Mouse (Mus musculus) myocyte (in vitro differentiated cells): ENCODE measurements at regions not wholly inside any gene's neighbourhood (a gene's known extent, or its start where the extent isn't known, plus 50 kb on each side); places are given as distances from the start of the nearest gene placed in this dataset.

Experiments
- CEBPB ChIP-seq: IDR thresholded peaks from 2 replicates; pipeline ENCODE4 v1.6.1; 2011; ENCODE audit warnings: mild to moderate bottlenecking, moderate library complexity; ENCODE audit not compliant: poor library complexity, insufficient read depth, severe bottlenecking
- E2F4 ChIP-seq: IDR thresholded peaks from one replicate; pipeline ENCODE4 v1.6.1; 2011; ENCODE audit warnings: mild to moderate bottlenecking, control low read depth, moderate library complexity; ENCODE audit not compliant: insufficient read depth
- MAX ChIP-seq: IDR thresholded peaks from one replicate; pipeline ENCODE4 v1.6.1; 2011; ENCODE audit warnings: low read depth, mild to moderate bottlenecking, control low read depth
- MYOG ChIP-seq, 3 experiments: IDR thresholded peaks; one replicate each; pipeline ENCODE4 v1.6.1; 2011; ENCODE audit warnings: control low read depth in 2 of 3, low read depth in 2 of 3, mild to moderate bottlenecking in 2 of 3; ENCODE audit not compliant: insufficient read length in 2 of 3, control insufficient read depth in 1 of 3, insufficient read depth in 1 of 3
- POLR2A ChIP-seq: IDR thresholded peaks from one replicate; pipeline ENCODE4 v1.6.1; 2011; ENCODE audit warnings: low read depth, mild to moderate bottlenecking, control low read depth, moderate library complexity; ENCODE audit not compliant: insufficient read length
- POLR2AphosphoS2 ChIP-seq: IDR thresholded peaks from one replicate; pipeline ENCODE4 v1.6.1; 2011; ENCODE audit warnings: low read depth, control low read depth; ENCODE audit not compliant: insufficient read length
- TCF12 ChIP-seq: IDR thresholded peaks from one replicate; pipeline ENCODE4 v1.6.1; 2011; ENCODE audit warnings: mild to moderate bottlenecking, control low read depth; ENCODE audit not compliant: poor library complexity, insufficient read depth, severe bottlenecking
- TCF3 ChIP-seq: IDR thresholded peaks from one replicate; pipeline ENCODE4 v1.6.1; 2011; ENCODE audit warnings: low read depth, control low read depth; ENCODE audit not compliant: insufficient read length
- USF1 ChIP-seq: IDR thresholded peaks from one replicate; pipeline ENCODE4 v1.6.1; 2011; ENCODE audit warnings: low read depth, mild to moderate bottlenecking, control low read depth, moderate library complexity

- TF ChIP-seq POLR2A: no peak
- TF ChIP-seq TCF12: no peak
- TF ChIP-seq E2F4: no peak
- no peak for TF ChIP-seq POLR2AphosphoS2
- TF ChIP-seq MAX: no peak
- TF ChIP-seq CEBPB: no peak
- no peak for TF ChIP-seq USF1
- no peak for TF ChIP-seq MYOG (IDR thresholded peaks at IDR 0.05; ENCODE audit: control insufficient read depth in 1 of 3, insufficient read depth in 1 of 3, insufficient read length in 2 of 3, low read depth in 2 of 3)
- TF ChIP-seq TCF3: no peak
These were observed 260.5 kb downstream of the Ptpru start for GRCm38 (mm10) chr4:131577571-131577970.
